Mouse (Mus musculus) cerebellum, adult 2 months (tissue): ENCODE results near the gene Fam189a2.

ENCODE experiments used
- CTCF ChIP-seq: fragments of 200-500 bp; IDR thresholded peaks from 2 replicates; pipeline ENCODE4 v1.5.1; 2011; ENCODE audit warnings: low read depth, mild to moderate bottlenecking, control low read depth, low read length, moderate library complexity, borderline replicate concordance; ENCODE audit not compliant: insufficient read depth
- POLR2A ChIP-seq: fragments of 200-500 bp; IDR thresholded peaks from 2 replicates; pipeline ENCODE4 v1.6.1; 2011; ENCODE audit warnings: low read length, control low read depth, borderline replicate concordance; ENCODE audit not compliant: insufficient read depth

DNA sequence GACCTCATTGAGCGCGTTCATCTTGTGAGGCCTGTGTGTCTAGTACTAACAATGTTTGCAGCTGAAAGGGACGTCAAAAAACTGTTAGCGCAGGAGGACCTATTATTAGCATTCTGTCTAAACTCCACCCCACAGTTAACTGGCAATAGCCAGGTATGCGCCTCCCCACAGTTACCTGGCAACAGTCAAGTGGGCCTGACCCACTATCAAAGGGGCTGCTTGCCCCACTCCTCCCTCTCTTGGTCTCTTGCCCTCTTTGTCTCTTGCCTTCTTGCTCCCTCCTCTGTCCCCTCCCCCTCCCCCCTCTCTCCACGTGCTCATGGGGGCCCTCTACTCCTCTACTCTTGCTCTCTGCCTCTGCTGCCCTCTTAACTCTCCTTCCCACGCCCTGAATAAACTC is 73.3 kb downstream of the Fam189a2 start:
- TF ChIP-seq POLR2A (no peak), CTCF (no peak)
